Mouse (Mus musculus): ENCODE data around the gene Gm6034.
"Not testable (repeated sequence)": the region's sequence is repeated elsewhere in the genome, so short reads cannot be mapped to it uniquely, and the experiment has no call there.

DNA sequence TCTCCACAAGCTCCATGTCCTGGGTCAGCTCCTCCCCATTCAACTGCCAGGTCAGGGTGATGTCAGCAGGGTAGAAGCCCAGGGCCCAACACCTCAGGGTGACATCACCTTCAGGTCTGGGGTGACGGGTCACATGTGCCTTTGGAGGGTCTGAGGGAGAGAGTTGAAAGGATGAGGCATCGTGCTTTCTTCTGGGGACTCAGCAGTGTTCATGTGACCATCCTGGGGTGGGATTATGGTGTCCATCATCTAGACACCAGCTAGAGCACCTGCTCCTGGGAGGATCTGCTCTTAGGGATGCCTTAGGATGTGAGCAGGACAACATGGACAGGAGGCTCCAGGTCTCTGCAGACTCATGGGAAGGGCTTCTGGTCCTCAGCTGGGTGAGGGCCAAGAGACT is 2.2 kb upstream of the Gm6034 start:
- not testable (repeated sequence) for TF ChIP-seq POLR2A (IDR thresholded peaks at IDR 0.05; ENCODE audit: insufficient read depth, low read depth, low read length); CTCF (IDR thresholded peaks at IDR 0.05)
